Mouse (Mus musculus) lung, postnatal 0 days (tissue): Measurements from ENCODE around the gene Ccl9.

Source experiments
- CTCF ChIP-seq: IDR thresholded peaks from 2 replicates; pipeline ENCODE4 v1.5.1; 2016; ENCODE audit warnings: antibody characterized with exemption, mild to moderate bottlenecking
- EP300 ChIP-seq: IDR thresholded peaks from 2 replicates; pipeline ENCODE4 v1.6.1; 2016; ENCODE audit warnings: antibody characterized with exemption, mild to moderate bottlenecking, control low read depth

- no peak for TF ChIP-seq CTCF
- TF ChIP-seq EP300: no peak
Observed at GRCm38 (mm10) chr11:83610900-83611299, 32.5 kb upstream of the Ccl9 start.
